Mouse (Mus musculus): ENCODE measurements around the gene Akr1c18. TPM values are rescaled to one million over a fixed set of nuclear protein-coding genes. Genes with fewer than 3 reads are reported as not detected.

The Akr1c18 gene
- 0.06 TPM in 1 of 2 replicates, not detected in the other for polyA plus RNA-seq (2012; rRNA removed)

DNA sequence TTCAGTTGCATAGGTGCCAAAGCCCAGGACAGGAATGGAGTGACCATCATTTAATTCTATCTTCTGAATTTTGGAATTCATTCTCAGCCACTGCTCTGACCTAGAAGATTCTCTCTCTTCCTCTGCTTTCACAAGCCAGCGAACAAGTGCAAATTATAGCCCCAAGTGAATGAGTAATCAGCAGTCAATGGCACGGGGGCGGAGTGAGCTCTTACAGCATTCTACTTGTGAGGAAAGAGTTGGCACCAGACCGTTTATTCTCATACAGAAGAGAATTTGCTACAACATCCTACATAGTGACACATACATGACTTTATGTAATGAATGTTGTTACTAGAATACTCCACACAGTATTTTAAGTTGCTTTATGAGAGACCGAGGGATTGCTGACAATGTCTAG is at the start of gene Akr1c18:
Gene Akr1c18, minus strand, starts transcription at position 137 of the 400 bp plus-strand sequence.

DNA sequence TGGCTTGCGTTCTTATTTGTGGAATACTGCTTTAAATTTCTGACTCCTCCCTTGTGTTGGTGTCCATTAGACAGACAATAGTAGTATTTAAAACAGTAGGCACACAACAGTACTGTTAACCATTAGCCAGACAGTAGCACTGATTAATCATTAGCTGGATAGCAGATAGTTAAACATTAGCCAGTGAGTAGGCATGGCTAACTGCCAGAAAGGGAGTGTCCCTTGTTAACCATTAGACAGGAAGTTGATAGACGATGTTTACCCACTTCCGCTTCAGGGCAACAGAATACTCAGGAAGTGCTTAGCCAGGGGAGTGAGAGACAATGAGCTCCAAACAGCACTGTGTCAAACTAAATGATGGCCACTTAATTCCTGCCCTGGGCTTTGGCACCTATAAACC is 40.5 kb upstream of the Akr1c18 start, which contains the start of gene Akr1c13:
Gene Akr1c13, plus strand, starts transcription at position 247 of the 400 bp plus-strand sequence.

Other genes starting within 250 kb of the Akr1c18 start
- gene Net1, start 232.4 kb downstream of the Akr1c18 start, polyA plus RNA-seq (2012; rRNA removed) = 8.1 and 9.6 TPM in 2 replicates
- 0.05 TPM in 1 of 2 replicates, not detected in the other for gene Tubal3, start 232.4 kb downstream of the Akr1c18 start, polyA plus RNA-seq (2012; rRNA removed)
- gene Ucn3, start 205.3 kb downstream of the Akr1c18 start, polyA plus RNA-seq (2012; rRNA removed) = not detected in 2 replicates
- 1.3 and 3.0 TPM in 2 replicates for gene Akr1c14, start 101.6 kb downstream of the Akr1c18 start, polyA plus RNA-seq (2012; rRNA removed)
- 2.2 and 4.8 TPM in 2 replicates for gene Akr1c13, start 40.5 kb upstream of the Akr1c18 start, polyA plus RNA-seq (2012; rRNA removed)
- 1.5 and 2.3 TPM in 2 replicates for gene Akr1c19, start 78.0 kb upstream of the Akr1c18 start, polyA plus RNA-seq (2012; rRNA removed)
- 1.6 and 3.8 TPM in 2 replicates for gene Akr1c12, start 128.8 kb upstream of the Akr1c18 start, polyA plus RNA-seq (2012; rRNA removed)

Measured in stomach, adult 2 months (tissue).